Mouse (Mus musculus): ENCODE data around the gene Ctnnbip1. TPM values are rescaled to one million over a fixed set of nuclear protein-coding genes. Genes with fewer than 3 reads are reported as not detected.
A peak's percentile ranks its signal among the peaks of the same experiment; 100 is the strongest.

Gene Ctnnbip1
- polyA plus RNA-seq, 1 experiment = not detected

- Histone ChIP-seq H3K4me3 (ENCODE audit: insufficient read depth, low read depth, low read length) (no peak overlapping the region), H3K27ac (ENCODE audit: insufficient read depth, low read depth, low read length) (no peak overlapping the region), H3K4me1 (ENCODE audit: control insufficient read depth, insufficient read depth, low read length) (peaks cover 8% of the 10 kb centered on the region)
- TF ChIP-seq CTCF (IDR thresholded peaks at IDR 0.05; ENCODE audit: insufficient read depth, low read depth, low read length) (no peak), POLR2A (IDR thresholded peaks at IDR 0.05; ENCODE audit: insufficient read depth, low read depth, low read length) (no peak)
- WGBS = 100% methylated on average over 3 of the region's 3 CpGs
These were observed 26.9 kb upstream of the Ctnnbip1 start for GRCm38 (mm10) chr4:149491151-149491550.

GRCm38 (mm10) chr4:149496612-149497011 lies 21.4 kb upstream of the Ctnnbip1 start:
- H3K4me3 ChIP-seq (ENCODE audit: insufficient read depth, low read depth, low read length) = no peak overlapping the region
- WGBS = 44% methylated on average over 2 of the region's 2 CpGs
- H3K27ac ChIP-seq (ENCODE audit: insufficient read depth, low read depth, low read length) = no peak overlapping the region

GRCm38 (mm10) chr4:149498901-149499300 lies 19.1 kb upstream of the Ctnnbip1 start:
- H3K4me3 ChIP-seq (ENCODE audit: insufficient read depth, low read depth, low read length) = no peak overlapping the region
- TF ChIP-seq CTCF (IDR thresholded peaks at IDR 0.05; ENCODE audit: insufficient read depth, low read depth, low read length) (no peak), POLR2A (IDR thresholded peaks at IDR 0.05; ENCODE audit: insufficient read depth, low read depth, low read length) (no peak)
- peaks cover 5% of the 10 kb centered on the region; the same call in 1 of the 2 replicates for H3K4me1 ChIP-seq (ENCODE audit: control insufficient read depth, insufficient read depth, low read length)
- no peak overlapping the region for H3K27ac ChIP-seq (ENCODE audit: insufficient read depth, low read depth, low read length)
- WGBS = 84% methylated on average over 8 of the region's 8 CpGs

More at GRCm38 (mm10) chr4:149496612-149497011, 21.4 kb upstream of the Ctnnbip1 start:
- peaks cover 5% of the 10 kb centered on the region; the same call in 1 of the 2 replicates for H3K4me1 ChIP-seq (ENCODE audit: control insufficient read depth, insufficient read depth, low read length)
- TF ChIP-seq POLR2A (IDR thresholded peaks at IDR 0.05; ENCODE audit: insufficient read depth, low read depth, low read length) = no peak
- no peak for TF ChIP-seq CTCF (IDR thresholded peaks at IDR 0.05; ENCODE audit: insufficient read depth, low read depth, low read length)

GRCm38 (mm10) chr4:149499790-149500189 lies 18.2 kb upstream of the Ctnnbip1 start:
- Histone ChIP-seq H3K27ac (ENCODE audit: insufficient read depth, low read depth, low read length) (0 out of 2 replicates have a peak overlapping the region, but pooled peaks have one; percentile 34), H3K4me3 (ENCODE audit: insufficient read depth, low read depth, low read length) (no peak overlapping the region)
- WGBS = 48% methylated on average over 5 of the region's 5 CpGs

GRCm38 (mm10) chr4:149504363-149504762 lies 13.7 kb upstream of the Ctnnbip1 start:
- 49% methylated on average over 5 of the region's 5 CpGs for whole genome bisulfite sequencing
- peaks cover 9% of the 10 kb centered on the region for H3K4me1 ChIP-seq (ENCODE audit: control insufficient read depth, insufficient read depth, low read length)
- H3K4me3 ChIP-seq (ENCODE audit: insufficient read depth, low read depth, low read length) = no peak overlapping the region
- H3K27ac ChIP-seq (ENCODE audit: insufficient read depth, low read depth, low read length) = no peak overlapping the region
- TF ChIP-seq CTCF (IDR thresholded peaks at IDR 0.05; ENCODE audit: insufficient read depth, low read depth, low read length) (no peak), POLR2A (IDR thresholded peaks at IDR 0.05; ENCODE audit: insufficient read depth, low read depth, low read length) (no peak)

More at GRCm38 (mm10) chr4:149499790-149500189, 18.2 kb upstream of the Ctnnbip1 start:
- TF ChIP-seq CTCF (IDR thresholded peaks at IDR 0.05; ENCODE audit: insufficient read depth, low read depth, low read length) = no peak
- TF ChIP-seq POLR2A (IDR thresholded peaks at IDR 0.05; ENCODE audit: insufficient read depth, low read depth, low read length) = no peak
- peaks cover 9% of the 10 kb centered on the region for H3K4me1 ChIP-seq (ENCODE audit: control insufficient read depth, insufficient read depth, low read length)

GRCm38 (mm10) chr4:149504858-149505257 lies 13.2 kb upstream of the Ctnnbip1 start:
- H3K27ac ChIP-seq (ENCODE audit: insufficient read depth, low read depth, low read length) = no peak overlapping the region
- no peak for TF ChIP-seq CTCF (IDR thresholded peaks at IDR 0.05; ENCODE audit: insufficient read depth, low read depth, low read length)
- TF ChIP-seq POLR2A (IDR thresholded peaks at IDR 0.05; ENCODE audit: insufficient read depth, low read depth, low read length) = no peak
- WGBS = 10% methylated on average over 3 of the region's 3 CpGs

GRCm38 (mm10) chr4:149505261-149505967 lies 12.6 kb upstream of the Ctnnbip1 start:
- H3K4me1 ChIP-seq (ENCODE audit: control insufficient read depth, insufficient read depth, low read length) = peaks cover 9% of the 10 kb centered on the region
- no peak overlapping the region for H3K27ac ChIP-seq (ENCODE audit: insufficient read depth, low read depth, low read length)
- WGBS = 21% methylated on average over 15 of the region's 15 CpGs
- no peak overlapping the region for H3K4me3 ChIP-seq (ENCODE audit: insufficient read depth, low read depth, low read length)
- no peak for TF ChIP-seq POLR2A (IDR thresholded peaks at IDR 0.05; ENCODE audit: insufficient read depth, low read depth, low read length)
- TF ChIP-seq CTCF (IDR thresholded peaks at IDR 0.05; ENCODE audit: insufficient read depth, low read depth, low read length) = no peak

More at GRCm38 (mm10) chr4:149504858-149505257, 13.2 kb upstream of the Ctnnbip1 start:
- Histone ChIP-seq H3K4me3 (ENCODE audit: insufficient read depth, low read depth, low read length) (no peak overlapping the region), H3K4me1 (ENCODE audit: control insufficient read depth, insufficient read depth, low read length) (peaks cover 9% of the 10 kb centered on the region)

- H3K4me1 ChIP-seq (ENCODE audit: control insufficient read depth, insufficient read depth, low read length) = peaks cover 9% of the 10 kb centered on the region
- TF ChIP-seq POLR2A (IDR thresholded peaks at IDR 0.05; ENCODE audit: insufficient read depth, low read depth, low read length) (no peak), CTCF (IDR thresholded peaks at IDR 0.05; ENCODE audit: insufficient read depth, low read depth, low read length) (no peak)
- no peak overlapping the region for H3K27ac ChIP-seq (ENCODE audit: insufficient read depth, low read depth, low read length)
- H3K4me3 ChIP-seq (ENCODE audit: insufficient read depth, low read depth, low read length) = no peak overlapping the region
- WGBS = 85% methylated on average over 3 of the region's 3 CpGs
These were observed 11.1 kb upstream of the Ctnnbip1 start for GRCm38 (mm10) chr4:149506904-149507303.

GRCm38 (mm10) chr4:149511221-149511646 lies 6.8 kb upstream of the Ctnnbip1 start:
- WGBS = 44% methylated on average over 6 of the region's 6 CpGs
- Histone ChIP-seq H3K27ac (ENCODE audit: insufficient read depth, low read depth, low read length) (no peak overlapping the region; the same call in 1 of the 2 replicates), H3K4me1 (ENCODE audit: control insufficient read depth, insufficient read depth, low read length) (peaks cover 2% of the 10 kb centered on the region; the same call in 1 of the 2 replicates), H3K4me3 (ENCODE audit: insufficient read depth, low read depth, low read length) (no peak overlapping the region)
- no peak for TF ChIP-seq CTCF (IDR thresholded peaks at IDR 0.05; ENCODE audit: insufficient read depth, low read depth, low read length)
- TF ChIP-seq POLR2A (IDR thresholded peaks at IDR 0.05; ENCODE audit: insufficient read depth, low read depth, low read length) = no peak
